ENCODE assay signal across 9 mouse cellular contexts in the genomic region with DNA sequence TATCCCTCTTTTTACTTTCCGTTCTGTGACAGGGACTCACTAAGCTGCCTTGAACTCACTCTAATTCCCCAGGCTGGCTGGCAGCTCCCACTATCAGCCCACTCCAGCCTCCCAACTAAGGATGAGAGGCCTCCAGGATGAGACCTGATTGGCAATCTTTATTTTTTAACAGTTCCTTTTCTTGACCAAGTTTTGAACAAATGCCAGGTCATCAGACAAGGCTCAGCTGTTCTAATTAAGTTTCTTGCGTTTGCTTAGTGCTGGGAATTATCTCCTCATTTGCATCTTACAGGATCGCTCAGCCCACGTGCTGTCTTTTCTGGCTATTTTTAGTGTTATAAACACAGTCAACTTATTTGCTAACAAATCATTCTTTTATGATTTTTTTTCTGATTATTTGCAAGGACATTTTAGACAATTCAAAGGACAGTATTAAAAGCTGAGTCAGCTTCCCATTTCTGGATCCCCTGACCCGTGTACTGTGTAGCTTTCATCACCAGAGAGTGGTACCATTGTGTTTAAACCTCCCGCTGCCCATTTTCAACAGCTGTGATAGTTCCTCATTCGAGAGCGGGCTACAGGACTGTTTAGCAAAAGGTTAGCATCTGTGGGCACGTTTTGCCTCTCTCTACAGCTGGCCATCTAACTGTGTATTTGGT. TPM values are rescaled to one million over a fixed set of nuclear protein-coding genes. Genes with fewer than 3 reads are reported as not detected.
A peak's percentile ranks its signal among the peaks of the same experiment; 100 is the strongest.
DNase-seq lines count a peak whose midpoint lies in the region; ATAC-seq lines count a peak whose summit lies in the region.
"Had no signal": no experiment of that assay in that cellular context is flagged by ENCODE, and none has a peak within 500 bp of the region (broad histone marks: within the 10 kb centered on the region; RNA-seq: fewer than 3 reads in every experiment).

No protein-coding gene starts in this region.

- DNase-seq in kidney, postnatal 10 days: peak; percentile 35
- DNase-seq in Muller cell, postnatal 12 days (ENCODE audit: inconsistent ontology term): peak; percentile 53
- DNase-seq in cerebellum, adult 18-20 months: no peak
- DNase-seq in kidney, adult 11 months: no peak

- H3K9ac ChIP-seq in kidney, embryonic 14.5 days (ENCODE audit: low read depth, low read length): no peak overlapping the region
- no peak overlapping the region for H3K9ac ChIP-seq in hindbrain, embryonic 15.5 days
- no peak overlapping the region for H3K9ac ChIP-seq in neural tube, embryonic 14.5 days (replicated peaks; ENCODE audit: low read depth, low read length)
- H3K9ac ChIP-seq in heart, embryonic 11.5 days (ENCODE audit: low read depth, low read length): no peak overlapping the region

- no peak overlapping the region for H3K27ac ChIP-seq in kidney, embryonic 14.5 days (ENCODE audit: low read depth, low read length)
- H3K27ac ChIP-seq in hindbrain, embryonic 15.5 days (replicated peaks): no peak overlapping the region
- H3K27ac ChIP-seq in neural tube, embryonic 14.5 days (ENCODE audit: low read depth, low read length): no peak overlapping the region
- H3K27ac ChIP-seq in heart, embryonic 11.5 days (ENCODE audit: low read depth, low read length): no peak overlapping the region
- H3K27ac ChIP-seq: macrophage had no signal

- no peaks in the 10 kb centered on the region for H3K36me3 ChIP-seq in kidney, embryonic 14.5 days (ENCODE audit: control insufficient read depth, insufficient read depth, low read length)
- no peaks in the 10 kb centered on the region for H3K36me3 ChIP-seq in hindbrain, embryonic 15.5 days
- H3K36me3 ChIP-seq in neural tube, embryonic 14.5 days (ENCODE audit: control insufficient read depth, insufficient read depth, low read length): no peaks in the 10 kb centered on the region
- no peaks in the 10 kb centered on the region for H3K36me3 ChIP-seq in heart, embryonic 11.5 days (ENCODE audit: control insufficient read depth, insufficient read depth, low read length)

- no peak overlapping the region for H3K4me2 ChIP-seq in kidney, embryonic 14.5 days (replicated peaks; ENCODE audit: low read depth, low read length)
- no peak overlapping the region for H3K4me2 ChIP-seq in hindbrain, embryonic 15.5 days
- H3K4me2 ChIP-seq in neural tube, embryonic 14.5 days (ENCODE audit: low read depth, low read length): no peak overlapping the region
- H3K4me2 ChIP-seq in heart, embryonic 11.5 days: no peak overlapping the region

- 64% methylated on average over 9 of the region's 9 CpGs for WGBS in kidney, embryonic 14.5 days
- WGBS in hindbrain, embryonic 15.5 days: 25% methylated on average over 9 of the region's 9 CpGs
- WGBS in neural tube, embryonic 14.5 days: 26% methylated on average over 9 of the region's 9 CpGs
- WGBS in heart, embryonic 11.5 days (ENCODE audit: insufficient replicate concordance): 49% methylated on average over 9 of the region's 9 CpGs

- no peak for ATAC-seq in kidney, embryonic 14.5 days (ENCODE audit: low FRiP score, low TSS enrichment)
- ATAC-seq in hindbrain, embryonic 15.5 days (ENCODE audit: low FRiP score, low read depth): peak; percentile 56; the same call in 1 of the 2 replicates
- ATAC-seq in neural tube, embryonic 14.5 days (ENCODE audit: low read depth): peak; percentile 66; the same call in 1 of the 2 replicates
- ATAC-seq in heart, embryonic 11.5 days (replicated peaks; ENCODE audit: insufficient number of reproducible peaks, low FRiP score, low TSS enrichment): no peak

- H3K27me3 ChIP-seq in kidney, embryonic 14.5 days (ENCODE audit: control insufficient read depth, insufficient read depth, low read length): no peaks in the 10 kb centered on the region
- no peaks in the 10 kb centered on the region for H3K27me3 ChIP-seq in hindbrain, embryonic 15.5 days
- no peaks in the 10 kb centered on the region for H3K27me3 ChIP-seq in neural tube, embryonic 14.5 days (ENCODE audit: control insufficient read depth, insufficient read depth, low read length)
- H3K27me3 ChIP-seq in heart, embryonic 11.5 days (ENCODE audit: control insufficient read depth, insufficient read depth, low read length): no peaks in the 10 kb centered on the region

- no peaks in the 10 kb centered on the region for H3K4me1 ChIP-seq in kidney, embryonic 14.5 days (ENCODE audit: control insufficient read depth, insufficient read depth, low read length)
- H3K4me1 ChIP-seq in hindbrain, embryonic 15.5 days (replicated peaks): peaks cover 9% of the 10 kb centered on the region; the same call in 1 of the 2 replicates
- 0 out of 2 replicates have a peak, but pooled peaks cover 4% of the 10 kb centered on the region for H3K4me1 ChIP-seq in neural tube, embryonic 14.5 days (ENCODE audit: control insufficient read depth, insufficient read depth, low read length)
- H3K4me1 ChIP-seq in heart, embryonic 11.5 days (ENCODE audit: control insufficient read depth, insufficient read depth, low read length): no peaks in the 10 kb centered on the region

- H3K9me3 ChIP-seq in kidney, embryonic 14.5 days (ENCODE audit: control insufficient read depth, low read length): no peaks in the 10 kb centered on the region
- H3K9me3 ChIP-seq in hindbrain, embryonic 15.5 days: no peaks in the 10 kb centered on the region
- H3K9me3 ChIP-seq in neural tube, embryonic 14.5 days (ENCODE audit: control insufficient read depth, low read length): no peaks in the 10 kb centered on the region
- no peaks in the 10 kb centered on the region for H3K9me3 ChIP-seq in heart, embryonic 11.5 days (replicated peaks; ENCODE audit: control insufficient read depth, low read length)

- H3K4me3 ChIP-seq in kidney, embryonic 14.5 days (ENCODE audit: low read length): no peak overlapping the region
- H3K4me3 ChIP-seq in hindbrain, embryonic 15.5 days: no peak overlapping the region
- no peak overlapping the region for H3K4me3 ChIP-seq in neural tube, embryonic 14.5 days (ENCODE audit: low read depth, low read length)
- no peak overlapping the region for H3K4me3 ChIP-seq in heart, embryonic 11.5 days (ENCODE audit: low read depth, low read length)

RNA-seq across cellular contexts. Expression of a gene that starts 4.0 kb away (rescaled TPM):
- polyA plus RNA-seq in kidney, embryonic 14.5 days (2014; fragmentation: Nextera tagmentation; extraction: Ambion mirVana): 27.0 and 30.3 TPM in 2 replicates
- 51.6 and 57.7 TPM in 2 replicates for polyA plus RNA-seq in hindbrain, embryonic 15.5 days (2015; fragmentation: Nextera tagmentation; extraction: Ambion mirVana)
- polyA plus RNA-seq in neural tube, embryonic 14.5 days (2014; fragmentation: Nextera tagmentation; extraction: Ambion mirVana): 41.5 and 47.9 TPM in 2 replicates
- 28.5 and 31.7 TPM in 2 replicates for polyA plus RNA-seq in heart, embryonic 11.5 days (2014; fragmentation: Nextera tagmentation; extraction: Ambion mirVana)

RNA-seq across cellular contexts. Expression of a gene that starts 47.9 kb away (rescaled TPM):
- polyA plus RNA-seq in kidney, embryonic 14.5 days (2014; fragmentation: Nextera tagmentation; extraction: Ambion mirVana): 41.4 and 66.4 TPM in 2 replicates
- 27.4 and 30.5 TPM in 2 replicates for polyA plus RNA-seq in hindbrain, embryonic 15.5 days (2015; fragmentation: Nextera tagmentation; extraction: Ambion mirVana)
- 23.1 and 27.1 TPM in 2 replicates for polyA plus RNA-seq in neural tube, embryonic 14.5 days (2014; fragmentation: Nextera tagmentation; extraction: Ambion mirVana)
- 51.5 and 54.2 TPM in 2 replicates for polyA plus RNA-seq in heart, embryonic 11.5 days (2014; fragmentation: Nextera tagmentation; extraction: Ambion mirVana)

Comparison
In these comparisons a context has a peak if more than half of its experiments do, and no peak if none do; other contexts are left out.
1. DNase-seq: peak in kidney, postnatal 10 days (single experiment) and Muller cell, postnatal 12 days (single experiment); none in cerebellum, adult 18-20 months (0 of 2) and kidney, adult 11 months (single experiment).
2. ATAC-seq: peak in hindbrain, embryonic 15.5 days (single experiment) and neural tube, embryonic 14.5 days (single experiment); none in kidney, embryonic 14.5 days (single experiment) and heart, embryonic 11.5 days (single experiment).